Mouse (Mus musculus) CD4-positive, CD25-positive, alpha-beta regulatory T cell, adult 4 months (primary cell): ENCODE measurements around the gene Mxd3. TPM values are rescaled to one million over a fixed set of nuclear protein-coding genes. Genes with fewer than 3 reads are reported as not detected.

Experiments used
- ATAC-seq: one replicate; pipeline ENCODE4 v1.8.0; 2017
- polyA plus RNA-seq, 2 experiments: library from polyadenylated mRNA; unstranded; fragments of 100-300 nt; shearing (Covaris generic); gene quantifications; one replicate each; pipeline ENCODE4 v1.2.1; 2017

The Mxd3 gene
- polyA plus RNA-seq, 2 experiments from 2014 or later = 3.4 to 6.1 TPM

- no peak for ATAC-seq
Observed at GRCm38 (mm10) chr13:55330567-55331400, 1.2 kb upstream of the Mxd3 start.

GRCm38 (mm10) chr13:55329109-55329682, 427 bp downstream of the Mxd3 start:
- no peak for ATAC-seq

GRCm38 (mm10) chr13:55328641-55329040, 982 bp downstream of the Mxd3 start:
- ATAC-seq = no peak

- no peak for ATAC-seq
Observed at GRCm38 (mm10) chr13:55328171-55328570, 1.5 kb downstream of the Mxd3 start.

- peak; percentile 91 for ATAC-seq
Observed at GRCm38 (mm10) chr13:55327633-55328032, 2.0 kb downstream of the Mxd3 start.

GRCm38 (mm10) chr13:55327169-55327568, 2.5 kb downstream of the Mxd3 start:
- ATAC-seq = peak; percentile 17

- no peak for ATAC-seq
Observed at GRCm38 (mm10) chr13:55325596-55325995, 4.0 kb downstream of the Mxd3 start.

- ATAC-seq = peak; percentile 27
Observed at GRCm38 (mm10) chr13:55322130-55322825, 7.3 kb downstream of the Mxd3 start.

GRCm38 (mm10) chr13:55321434-55322129, 8.0 kb downstream of the Mxd3 start, which contains the start of gene Rab24:
Gene Rab24, minus strand, starts transcription at chr13:55321946.
- peak; percentile 98 for ATAC-seq

- no peak for ATAC-seq
Observed at GRCm38 (mm10) chr13:55319931-55320533, 9.6 kb downstream of the Mxd3 start, which contains the start of gene Prelid1. Gene Prelid1, plus strand, starts transcription at chr13:55320500.

GRCm38 (mm10) chr13:55318351-55318750, 11.3 kb downstream of the Mxd3 start:
- no peak for ATAC-seq

- no peak for ATAC-seq
Observed at GRCm38 (mm10) chr13:55314891-55315412, 14.7 kb downstream of the Mxd3 start.

GRCm38 (mm10) chr13:55313051-55313450, 16.6 kb downstream of the Mxd3 start:
- ATAC-seq = no peak

- no peak for ATAC-seq
Observed at GRCm38 (mm10) chr13:55312028-55312630, 17.5 kb downstream of the Mxd3 start.

GRCm38 (mm10) chr13:55300913-55301312, 28.7 kb downstream of the Mxd3 start:
- ATAC-seq = no peak

GRCm38 (mm10) chr13:55296760-55297159, 32.9 kb downstream of the Mxd3 start:
- ATAC-seq = no peak

GRCm38 (mm10) chr13:55288854-55289253, 40.8 kb downstream of the Mxd3 start:
- no peak for ATAC-seq

- ATAC-seq = no peak
Observed at GRCm38 (mm10) chr13:55277646-55278045, 52.0 kb downstream of the Mxd3 start.

- ATAC-seq = no peak
Observed at GRCm38 (mm10) chr13:55277203-55277602, 52.4 kb downstream of the Mxd3 start.
